Mouse (Mus musculus): Measurements from ENCODE around the gene Sult1a1. TPM values are rescaled to one million over a fixed set of nuclear protein-coding genes. Genes with fewer than 3 reads are reported as not detected.
"Not testable (repeated sequence)": the region's sequence is repeated elsewhere in the genome, so short reads cannot be mapped to it uniquely, and the experiment has no call there.

The Sult1a1 gene
- total RNA-seq, 2 experiments from 2014 or later: 24.0 to 45.6 TPM

GRCm38 (mm10) chr7:126700063-126701015, 24.1 kb upstream of the Sult1a1 start:
- no peak for DNase-seq (ENCODE audit: low spot score in 2 of 2)

GRCm38 (mm10) chr7:126697838-126698237, 21.6 kb upstream of the Sult1a1 start:
- no peak for DNase-seq (ENCODE audit: low spot score in 2 of 2)

DNA sequence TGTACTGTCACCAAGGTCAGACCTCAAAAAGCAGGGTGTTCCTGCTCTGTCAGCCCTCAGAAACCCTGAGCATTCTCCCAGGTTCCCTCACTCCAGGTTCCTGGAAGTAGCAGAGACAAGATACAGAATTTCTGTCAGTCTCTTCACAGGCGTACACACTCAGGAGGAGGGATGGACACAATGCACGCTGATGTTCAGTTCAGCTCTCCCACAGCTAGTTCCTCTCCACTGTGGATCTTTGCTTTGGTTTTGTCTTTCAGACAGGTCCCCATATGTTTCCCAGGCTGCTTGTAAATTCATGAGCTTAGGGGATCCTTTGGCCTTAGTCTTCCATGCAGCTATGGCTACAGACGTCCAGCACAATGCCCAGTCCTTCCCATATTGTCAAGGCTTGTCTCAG, 20.7 kb upstream of the Sult1a1 start:
- no peak for DNase-seq (ENCODE audit: low spot score in 2 of 2)

GRCm38 (mm10) chr7:126696303-126696702, 20.1 kb upstream of the Sult1a1 start:
- no peak for DNase-seq (ENCODE audit: low spot score in 2 of 2)

- peak; percentile 79 to 85 for DNase-seq (ENCODE audit: low spot score in 2 of 2)
These were observed 19.5 kb upstream of the Sult1a1 start, which contains the start of gene Slx1b for GRCm38 (mm10) chr7:126695631-126696207. Slx1b (minus strand) TSS chr7:126695784.

- peak; percentile 43 to 62 for DNase-seq (ENCODE audit: low spot score in 2 of 2)
These were observed 19.0 kb upstream of the Sult1a1 start, which contains the start of gene Bola2 for GRCm38 (mm10) chr7:126695210-126695611. Bola2 (plus strand) TSS chr7:126695401.

DNA sequence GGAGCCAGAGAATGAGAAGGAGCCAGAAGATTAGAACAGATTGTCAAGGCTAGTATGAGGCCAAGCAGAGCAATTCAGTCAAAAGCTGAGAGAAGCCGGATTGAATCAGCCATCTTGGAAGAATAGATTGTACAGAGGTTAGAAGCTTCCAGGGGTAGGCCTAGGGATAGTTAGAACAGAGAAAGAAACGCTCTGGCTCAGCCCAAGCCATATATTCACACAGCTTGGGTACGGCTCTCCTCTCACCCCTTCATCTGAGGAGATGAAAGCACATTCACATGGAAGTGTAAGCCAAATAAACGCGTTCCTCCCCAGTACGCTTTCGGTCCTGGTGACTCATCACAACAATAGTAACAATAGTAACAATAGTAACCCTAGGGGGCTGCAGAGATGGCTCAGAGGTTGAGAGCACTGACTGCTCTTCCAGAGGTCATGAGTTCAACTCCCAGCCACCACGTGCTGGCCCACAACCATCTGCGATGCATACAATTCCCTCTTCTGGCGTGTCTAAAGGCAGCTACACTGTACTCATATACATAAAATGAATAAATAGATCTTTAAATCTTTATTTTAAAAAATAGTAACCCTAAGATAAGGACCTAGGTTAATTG, 18.3 kb upstream of the Sult1a1 start:
- DNase-seq (ENCODE audit: low spot score in 2 of 2): no peak

- DNase-seq (ENCODE audit: low spot score in 2 of 2): no peak
These were observed 17.5 kb upstream of the Sult1a1 start for GRCm38 (mm10) chr7:126693781-126694180.

DNA sequence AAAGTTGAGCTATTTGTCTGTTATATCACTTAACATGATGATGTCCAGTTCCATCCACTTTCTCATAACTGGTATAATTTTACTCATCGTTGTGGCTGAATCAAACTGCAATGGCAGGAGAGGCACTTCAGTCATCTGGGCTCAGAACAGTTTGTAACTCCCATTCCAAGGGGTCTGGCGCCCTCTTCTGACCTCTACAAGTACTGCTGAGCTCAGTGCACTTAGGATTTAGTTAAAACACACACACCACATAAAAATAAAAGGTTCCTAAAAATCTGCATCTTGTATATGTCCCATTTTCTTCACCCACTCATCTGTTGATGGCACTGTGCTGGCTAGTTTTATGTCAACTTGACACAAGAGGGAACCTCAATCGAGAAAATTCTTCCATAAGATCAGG, 17.0 kb upstream of the Sult1a1 start:
- DNase-seq (ENCODE audit: low spot score in 2 of 2): peak; percentile 57 to 71

DNA sequence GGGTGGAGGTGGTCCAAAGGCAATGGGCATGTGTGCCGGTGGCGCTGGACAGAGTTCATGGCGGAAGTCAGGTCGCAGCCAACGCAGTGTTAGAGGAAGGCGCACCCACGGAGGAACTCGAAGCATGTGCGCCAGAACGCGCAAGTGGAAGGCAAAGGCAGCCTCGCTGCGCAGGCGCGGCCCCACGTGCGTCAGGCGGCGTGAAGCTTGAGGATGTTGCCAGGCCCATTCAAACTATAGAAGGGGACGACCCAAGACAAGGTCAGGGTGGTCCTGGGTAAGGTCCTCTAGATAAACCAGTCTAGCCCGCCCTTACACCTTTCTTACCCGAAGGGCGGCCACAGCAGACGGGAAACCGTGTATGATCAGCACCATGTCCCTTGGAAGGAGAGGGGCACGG, 16.2 kb upstream of the Sult1a1 start:
- no peak for DNase-seq (ENCODE audit: low spot score in 2 of 2)

DNA sequence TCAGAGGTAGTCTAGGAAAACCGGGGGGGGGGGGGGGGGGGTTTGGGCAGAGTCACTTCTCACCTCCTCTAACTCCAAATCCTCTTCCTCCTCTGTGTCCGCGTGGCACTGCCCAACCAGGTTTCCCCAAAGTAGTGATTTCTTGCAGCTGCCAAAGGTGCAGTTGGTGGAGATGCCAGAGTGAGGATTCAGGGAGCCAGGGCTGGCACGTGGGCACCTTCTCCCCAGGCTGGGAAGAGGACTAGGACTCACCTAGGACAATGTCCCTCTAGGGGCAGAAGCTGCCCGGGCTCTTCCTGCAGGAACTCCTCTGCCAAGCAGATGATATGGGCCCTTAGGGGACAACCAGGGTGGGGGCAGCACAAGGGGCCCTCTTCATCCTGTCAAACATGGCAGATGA, 15.4 kb upstream of the Sult1a1 start:
- DNase-seq (ENCODE audit: low spot score in 2 of 2): no peak

GRCm38 (mm10) chr7:126690737-126691136, 14.5 kb upstream of the Sult1a1 start:
- DNase-seq (ENCODE audit: low spot score in 2 of 2): no peak

DNA sequence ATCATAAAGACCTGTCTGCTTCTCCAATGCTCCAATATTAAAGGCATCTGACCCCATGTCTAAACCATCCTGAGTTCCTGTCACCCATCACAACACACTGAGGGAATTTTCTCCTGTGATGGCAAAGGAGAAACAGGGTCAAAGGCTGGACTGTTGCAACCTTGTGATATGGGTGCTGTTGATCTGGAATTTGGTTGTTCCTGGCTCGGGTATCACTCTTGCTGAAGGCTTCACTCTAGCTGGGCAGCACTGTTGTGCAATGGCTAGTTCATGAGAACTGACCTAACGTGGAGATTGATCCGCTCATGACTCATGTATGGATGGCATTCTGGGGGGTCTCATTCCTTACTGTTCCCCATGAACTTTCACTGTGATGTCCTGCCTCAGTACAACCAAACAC, 12.8 kb upstream of the Sult1a1 start:
- DNase-seq (ENCODE audit: low spot score in 2 of 2): no peak

DNA sequence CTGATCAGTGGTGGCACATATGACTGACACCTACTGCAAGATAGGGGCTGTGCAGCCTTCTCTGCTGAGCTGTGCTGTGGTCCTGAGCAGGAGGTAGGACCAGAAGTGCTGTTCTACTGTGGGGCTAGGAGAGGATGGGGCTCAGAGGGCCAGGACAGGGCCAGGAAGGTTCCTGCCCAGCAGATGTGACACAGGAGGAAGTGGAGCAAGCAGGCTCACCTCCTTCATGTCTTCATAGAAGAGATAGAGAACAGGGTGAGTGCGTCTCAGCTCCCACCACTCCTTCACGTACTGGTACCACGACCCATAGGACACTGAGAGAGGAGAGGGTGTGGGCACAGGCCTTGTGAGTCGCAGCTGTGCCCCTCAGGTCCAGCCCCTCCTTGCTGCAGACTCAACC, 11.9 kb upstream of the Sult1a1 start:
- DNase-seq (ENCODE audit: low spot score in 2 of 2): not testable (repeated sequence)

GRCm38 (mm10) chr7:126681221-126681620, 5.0 kb upstream of the Sult1a1 start:
- no peak for DNase-seq (ENCODE audit: low spot score in 2 of 2)

- no peak for DNase-seq (ENCODE audit: low spot score in 2 of 2)
These were observed 3.5 kb upstream of the Sult1a1 start for GRCm38 (mm10) chr7:126679683-126680082.

GRCm38 (mm10) chr7:126678545-126679341, 2.5 kb upstream of the Sult1a1 start:
- DNase-seq (ENCODE audit: low spot score in 2 of 2): no peak

- DNase-seq (ENCODE audit: low spot score in 2 of 2): no peak
These were observed 494 bp upstream of the Sult1a1 start for GRCm38 (mm10) chr7:126676631-126677220.

- no peak for DNase-seq (ENCODE audit: low spot score in 2 of 2)
These were observed 1.1 kb downstream of the Sult1a1 start for GRCm38 (mm10) chr7:126675104-126675503.

DNA sequence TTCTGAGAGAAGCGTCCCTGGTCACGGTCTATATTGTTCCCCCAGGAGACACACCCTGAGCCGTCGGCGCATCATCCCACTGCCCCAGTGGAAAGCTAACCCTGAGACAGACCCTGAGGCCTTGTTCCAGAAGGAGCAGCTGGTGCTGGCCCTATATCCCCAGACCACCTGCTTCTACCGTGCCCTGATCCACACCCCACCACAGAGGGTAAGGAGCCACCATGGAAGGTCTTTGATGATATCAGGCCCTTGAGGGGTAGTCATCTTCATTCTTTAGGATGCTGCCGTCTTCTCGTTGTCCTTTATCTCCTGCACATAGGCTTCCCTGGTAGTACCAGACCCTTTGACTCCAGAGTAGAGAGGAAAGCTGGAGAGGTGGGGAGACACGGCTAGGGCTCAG, 4.1 kb downstream of the Sult1a1 start:
- DNase-seq (ENCODE audit: low spot score in 2 of 2): no peak

DNA sequence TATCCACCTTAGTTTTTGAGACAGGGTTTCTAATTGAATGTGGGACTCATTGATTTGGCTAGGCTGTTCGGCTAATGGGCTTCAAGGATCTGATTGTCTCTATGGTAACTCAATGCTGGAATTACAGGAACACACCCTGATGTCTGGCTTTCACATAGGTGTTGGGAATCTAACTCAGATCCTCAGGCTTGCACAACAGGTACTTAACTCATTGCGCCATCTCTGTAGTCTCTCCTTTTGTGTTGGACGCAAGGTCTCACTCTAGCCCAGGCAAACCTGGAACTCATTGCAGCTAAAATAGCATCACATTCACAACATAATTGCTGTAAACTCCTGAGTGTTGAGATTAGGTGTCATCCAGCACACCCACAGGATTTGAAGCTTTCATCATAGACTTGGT, 6.1 kb downstream of the Sult1a1 start:
- no peak for DNase-seq (ENCODE audit: low spot score in 2 of 2)

Data from adrenal gland, postnatal 4 days (tissue).